Mouse (Mus musculus): Measurements from ENCODE around the gene C9orf72.
"Not testable (repeated sequence)": the region's sequence is repeated elsewhere in the genome, so short reads cannot be mapped to it uniquely, and the experiment has no call there.

C9orf72 gene

GRCm38 (mm10) chr4:35225734-35226495 lies at the start of gene C9orf72:
C9orf72 (minus strand) TSS chr4:35226175.
- peak; percentile 88 to 95 for DNase-seq (ENCODE audit: low read depth in 1 of 2, low spot score in 2 of 2)

GRCm38 (mm10) chr4:35259006-35259405 lies 33.0 kb upstream of the C9orf72 start:
- no peak for DNase-seq (ENCODE audit: low read depth in 1 of 2, low spot score in 2 of 2)

GRCm38 (mm10) chr4:35244023-35244422 lies 18.0 kb upstream of the C9orf72 start:
- no peak for DNase-seq (ENCODE audit: low read depth in 1 of 2, low spot score in 2 of 2)

GRCm38 (mm10) chr4:35241735-35242134 lies 15.8 kb upstream of the C9orf72 start:
- DNase-seq (ENCODE audit: low read depth in 1 of 2, low spot score in 2 of 2): no peak

- DNase-seq (ENCODE audit: low read depth in 1 of 2, low spot score in 2 of 2): no peak
These were observed 12.7 kb upstream of the C9orf72 start for GRCm38 (mm10) chr4:35238696-35239095.

GRCm38 (mm10) chr4:35238240-35238639 lies 12.3 kb upstream of the C9orf72 start:
- not testable (repeated sequence) for DNase-seq (ENCODE audit: low read depth in 1 of 2, low spot score in 2 of 2)

- DNase-seq (ENCODE audit: low read depth in 1 of 2, low spot score in 2 of 2): no peak
These were observed 10.3 kb upstream of the C9orf72 start for GRCm38 (mm10) chr4:35236313-35236712.

GRCm38 (mm10) chr4:35228260-35228659 lies 2.3 kb upstream of the C9orf72 start:
- no peak for DNase-seq (ENCODE audit: low read depth in 1 of 2, low spot score in 2 of 2)

- DNase-seq (ENCODE audit: low read depth in 1 of 2, low spot score in 2 of 2): no peak
These were observed 569 bp upstream of the C9orf72 start for GRCm38 (mm10) chr4:35226496-35226992.

GRCm38 (mm10) chr4:35225141-35225733 lies 738 bp downstream of the C9orf72 start:
- DNase-seq (ENCODE audit: low read depth in 1 of 2, low spot score in 2 of 2): peak; percentile 56 to 71

- no peak for DNase-seq (ENCODE audit: low read depth in 1 of 2, low spot score in 2 of 2)
These were observed 1.9 kb downstream of the C9orf72 start for GRCm38 (mm10) chr4:35224101-35224500.

- no peak for DNase-seq (ENCODE audit: low read depth in 1 of 2, low spot score in 2 of 2)
These were observed 2.5 kb downstream of the C9orf72 start for GRCm38 (mm10) chr4:35223376-35223988.

- DNase-seq (ENCODE audit: low read depth in 1 of 2, low spot score in 2 of 2): peak; percentile 9 to 23
These were observed 4.1 kb downstream of the C9orf72 start for GRCm38 (mm10) chr4:35221903-35222302.

GRCm38 (mm10) chr4:35221131-35221530 lies 4.8 kb downstream of the C9orf72 start:
- DNase-seq (ENCODE audit: low read depth in 1 of 2, low spot score in 2 of 2): no peak

- no peak for DNase-seq (ENCODE audit: low read depth in 1 of 2, low spot score in 2 of 2)
These were observed 5.8 kb downstream of the C9orf72 start for GRCm38 (mm10) chr4:35220108-35220731.

GRCm38 (mm10) chr4:35204659-35205058 lies 21.3 kb downstream of the C9orf72 start:
- no peak for DNase-seq (ENCODE audit: low read depth in 1 of 2, low spot score in 2 of 2)

GRCm38 (mm10) chr4:35203724-35204123 lies 22.3 kb downstream of the C9orf72 start:
- no peak for DNase-seq (ENCODE audit: low read depth in 1 of 2, low spot score in 2 of 2)

GRCm38 (mm10) chr4:35201700-35202099 lies 24.3 kb downstream of the C9orf72 start:
- DNase-seq (ENCODE audit: low read depth in 1 of 2, low spot score in 2 of 2): no peak

- no peak for DNase-seq (ENCODE audit: low read depth in 1 of 2, low spot score in 2 of 2)
These were observed 33.2 kb downstream of the C9orf72 start for GRCm38 (mm10) chr4:35192725-35193124.

- no peak for DNase-seq (ENCODE audit: low read depth in 1 of 2, low spot score in 2 of 2)
These were observed 36.2 kb downstream of the C9orf72 start for GRCm38 (mm10) chr4:35189794-35190193.

- DNase-seq (ENCODE audit: low read depth in 1 of 2, low spot score in 2 of 2): no peak
These were observed 38.2 kb downstream of the C9orf72 start for GRCm38 (mm10) chr4:35187617-35188326.
